Mouse (Mus musculus): Measurements from ENCODE around the gene Med9.

GRCm38 (mm10) chr11:59913702-59914101, 34.3 kb upstream of the Med9 start:
- TF ChIP-seq GATA1 (IDR thresholded peaks at IDR 0.05; ENCODE audit: borderline replicate concordance, low read length) (no peak), FLI1 (IDR thresholded peaks at IDR 0.05; ENCODE audit: low read length) (no peak)
